Mouse (Mus musculus) bone marrow, adult 2 months (tissue): ENCODE data around the gene Esrrg. TPM values are rescaled to one million over a fixed set of nuclear protein-coding genes. Genes with fewer than 3 reads are reported as not detected.

Source experiments
- H3K27ac ChIP-seq: fragments of 200-500 bp; 2 replicates; pipeline ENCODE4 v1.5.1; 2012; ENCODE audit warnings: low read depth, mild to moderate bottlenecking, control low read depth, inconsistent platforms, low read length; ENCODE audit not compliant: control insufficient read depth, poor library complexity, insufficient read depth
- H3K4me1 ChIP-seq: fragments of 200-500 bp; 2 replicates; pipeline ENCODE4 v1.6.1; 2011; ENCODE audit warnings: low read length; ENCODE audit not compliant: control insufficient read depth, insufficient read depth
- H3K4me3 ChIP-seq: fragments of 200-500 bp; replicated peaks from 2 replicates; pipeline ENCODE3; 2011; ENCODE audit warnings: mild to moderate bottlenecking, low read depth, low read length, control low read depth; ENCODE audit not compliant: control insufficient read depth
- CTCF ChIP-seq: fragments of 200-500 bp; IDR thresholded peaks from 2 replicates; pipeline ENCODE4 v1.5.1; 2011; ENCODE audit warnings: low read length, control low read depth; ENCODE audit not compliant: control insufficient read depth, insufficient read depth
- POLR2A ChIP-seq: fragments of 200-500 bp; IDR thresholded peaks from 2 replicates; pipeline ENCODE4 v1.6.1; 2011; ENCODE audit warnings: low read depth, mild to moderate bottlenecking, control low read depth, low read length, borderline replicate concordance; ENCODE audit not compliant: control insufficient read depth
- WGBS: fragments of 180-500 bp; shearing (Covaris S2); methylation state at CpG from one replicate; pipeline ENCODE4 v1.1.7; 2018; 5-methylcytosine and 5-hydroxymethylcytosine counted together
- polyA plus RNA-seq: library from polyadenylated mRNA; stranded (reverse); fragments of >200 nt; gene quantifications from 2 replicates; pipeline ENCODE4 v1.2.4, GENCODE M21; 2011; ENCODE audit warnings: low replicate concordance; ENCODE audit not compliant: missing spikeins, insufficient read depth, insufficient read length

Gene Esrrg
- polyA plus RNA-seq, 1 experiment: not detected

GRCm38 (mm10) chr1:188192971-188193370 lies 584.4 kb downstream of the Esrrg start:
- TF ChIP-seq POLR2A (no peak), CTCF (no peak)
- whole genome bisulfite sequencing: 76% methylated on average over 2 of the region's 2 CpGs
- Histone ChIP-seq H3K4me3 (no peak overlapping the region), H3K27ac (no peak overlapping the region), H3K4me1 (no peaks in the 10 kb centered on the region)

- WGBS: 31% methylated on average over 6 of the region's 6 CpGs
- H3K4me1 ChIP-seq: no peaks in the 10 kb centered on the region
- H3K27ac ChIP-seq: no peak overlapping the region
- TF ChIP-seq POLR2A (no peak), CTCF (no peak)
- no peak overlapping the region for H3K4me3 ChIP-seq
Observed at GRCm38 (mm10) chr1:188207421-188207820, 598.8 kb downstream of the Esrrg start.

- Histone ChIP-seq H3K4me3 (no peak overlapping the region), H3K27ac (no peak overlapping the region), H3K4me1 (no peaks in the 10 kb centered on the region)
- WGBS: 79% methylated on average over 1 of the region's 1 CpGs
- TF ChIP-seq POLR2A (no peak), CTCF (no peak)
Observed at GRCm38 (mm10) chr1:188209025-188209424, 600.4 kb downstream of the Esrrg start.

- 77% methylated on average over 10 of the region's 10 CpGs for WGBS
- H3K4me3 ChIP-seq: no peak overlapping the region
- no peak for TF ChIP-seq POLR2A
- no peak for TF ChIP-seq CTCF
- H3K27ac ChIP-seq: no peak overlapping the region
- H3K4me1 ChIP-seq: no peaks in the 10 kb centered on the region; the same call in 1 of the 2 replicates
Observed at GRCm38 (mm10) chr1:188214885-188215611, 606.5 kb downstream of the Esrrg start.

- TF ChIP-seq CTCF (no peak), POLR2A (no peak)
- WGBS: 47% methylated on average over 4 of the region's 4 CpGs
- no peak overlapping the region for H3K4me3 ChIP-seq
- no peak overlapping the region for H3K27ac ChIP-seq
- H3K4me1 ChIP-seq: no peaks in the 10 kb centered on the region; the same call in 1 of the 2 replicates
Observed at GRCm38 (mm10) chr1:188221226-188221792, 612.7 kb downstream of the Esrrg start.

GRCm38 (mm10) chr1:188233036-188233724 lies 624.6 kb downstream of the Esrrg start:
- TF ChIP-seq POLR2A (no peak), CTCF (no peak)
- Histone ChIP-seq H3K4me3 (no peak overlapping the region), H3K27ac (no peak overlapping the region), H3K4me1 (no peaks in the 10 kb centered on the region)
- 68% methylated on average over 5 of the region's 5 CpGs for WGBS

- no peak overlapping the region for H3K4me3 ChIP-seq
- no peak overlapping the region for H3K27ac ChIP-seq
- TF ChIP-seq POLR2A: no peak
- TF ChIP-seq CTCF: no peak
- no peaks in the 10 kb centered on the region for H3K4me1 ChIP-seq
Observed at GRCm38 (mm10) chr1:188238636-188239035, 630.0 kb downstream of the Esrrg start.

GRCm38 (mm10) chr1:188241766-188242165 lies 633.2 kb downstream of the Esrrg start:
- Histone ChIP-seq H3K4me3 (no peak overlapping the region), H3K27ac (no peak overlapping the region), H3K4me1 (no peaks in the 10 kb centered on the region)
- 79% methylated on average over 10 of the region's 10 CpGs for WGBS
- TF ChIP-seq POLR2A (no peak), CTCF (no peak)

GRCm38 (mm10) chr1:188257500-188257899 lies 648.9 kb downstream of the Esrrg start:
- H3K27ac ChIP-seq: no peak overlapping the region
- WGBS: 87% methylated on average over 7 of the region's 7 CpGs
- H3K4me3 ChIP-seq: no peak overlapping the region
- no peaks in the 10 kb centered on the region for H3K4me1 ChIP-seq
- no peak for TF ChIP-seq CTCF
- no peak for TF ChIP-seq POLR2A
